Mouse (Mus musculus) liver, postnatal 0 days (tissue): ENCODE measurements around the gene Rnf7. TPM values are rescaled to one million over a fixed set of nuclear protein-coding genes. Genes with fewer than 3 reads are reported as not detected.
"Not testable (repeated sequence)": the region's sequence is repeated elsewhere in the genome, so short reads cannot be mapped to it uniquely, and the experiment has no call there.

ENCODE experiments used
- ATAC-seq: fragments of 200-750 bp; cut with Nextera tagmentation; 2 replicates; pipeline ENCODE4 v1.8.0; 2017; ENCODE audit warnings: mild to moderate bottlenecking, moderate library complexity
- DNase-seq: peaks from one replicate; pipeline ENCODE4 v3.0.0-alpha.2; 2016
- H3K27ac ChIP-seq: fragments of 300-500 bp; sonication (generic); 2 replicates; pipeline ENCODE4 v1.5.1; 2014; ENCODE audit warnings: antibody characterized with exemption, moderate library complexity, mild to moderate bottlenecking, low read depth
- H3K27me3 ChIP-seq: fragments of 300-500 bp; sonication (generic); 2 replicates; pipeline ENCODE4 v1.6.1; 2014; ENCODE audit warnings: low read length, control low read depth, mixed read lengths; ENCODE audit not compliant: insufficient read depth
- H3K36me3 ChIP-seq: fragments of 300-500 bp; sonication (generic); replicated peaks from 2 replicates; pipeline ENCODE4 v1.6.1; 2014; ENCODE audit warnings: mild to moderate bottlenecking, control low read depth, low read length, moderate library complexity, mixed read lengths; ENCODE audit not compliant: insufficient read depth
- H3K4me1 ChIP-seq: fragments of 300-500 bp; sonication (generic); 2 replicates; pipeline ENCODE4 v1.6.1; 2014; ENCODE audit warnings: antibody characterized with exemption, mild to moderate bottlenecking, control low read depth; ENCODE audit not compliant: insufficient read depth
- H3K4me2 ChIP-seq: fragments of 300-500 bp; sonication (generic); 2 replicates; pipeline ENCODE4 v1.6.1; 2014; ENCODE audit warnings: low read depth, mild to moderate bottlenecking, low read length, moderate library complexity, mixed read lengths
- H3K4me3 ChIP-seq: fragments of 300-500 bp; sonication (generic); 2 replicates; pipeline ENCODE4 v1.5.1; 2014; ENCODE audit warnings: low read depth, low read length
- H3K9ac ChIP-seq: fragments of 300-500 bp; sonication (generic); replicated peaks from 2 replicates; pipeline ENCODE4 v1.6.1; 2014; ENCODE audit warnings: mild to moderate bottlenecking, moderate library complexity
- H3K9me3 ChIP-seq: fragments of 300-500 bp; sonication (generic); 2 replicates; pipeline ENCODE4 v1.6.1; 2016; ENCODE audit warnings: mild to moderate bottlenecking, control low read depth, low read length, mixed read lengths
- CTCF ChIP-seq: sonication (generic); IDR thresholded peaks from 2 replicates; pipeline ENCODE4 v1.5.1; 2016; ENCODE audit warnings: antibody characterized with exemption, low read depth
- EP300 ChIP-seq: IDR thresholded peaks from 2 replicates; pipeline ENCODE4 v1.6.1; 2016; ENCODE audit warnings: antibody characterized with exemption, low read depth, mild to moderate bottlenecking
- WGBS: fragments of 180-500 bp; shearing (Covaris S2); extraction: QIAGEN DNeasy Blood & Tissue Kit; methylation state at CpG from one replicate; pipeline ENCODE4 v1.1.7; 2014; ENCODE audit not compliant: insufficient replicate concordance; 5-methylcytosine and 5-hydroxymethylcytosine counted together
- polyA plus RNA-seq: library from polyadenylated mRNA; unstranded; fragments of >200 nt; fragmentation: Nextera tagmentation; extraction: Ambion mirVana; gene quantifications from 2 replicates; pipeline ENCODE4 v1.2.1, GENCODE M21; 2015

The Rnf7 gene
- polyA plus RNA-seq, 1 experiment from 2014 or later: 58.6 TPM

DNA sequence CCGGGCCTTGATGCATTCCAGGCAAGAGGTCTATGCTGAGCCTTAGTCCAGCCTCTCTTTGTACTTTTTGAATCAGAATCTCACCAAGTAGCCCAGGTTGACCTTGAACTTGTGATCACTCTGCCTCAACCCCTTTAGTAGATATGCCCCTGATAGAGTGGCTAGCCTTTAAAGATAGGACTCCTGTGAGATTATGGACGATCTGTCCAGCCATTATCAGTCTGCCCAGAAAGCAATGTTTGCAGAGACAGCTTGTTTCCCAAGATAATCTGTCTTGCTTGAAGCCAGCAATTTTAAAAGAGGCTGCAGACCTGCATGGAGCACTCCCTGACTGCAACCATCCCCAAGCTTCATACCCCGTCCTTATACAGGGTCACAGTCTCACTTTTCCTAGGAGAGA, 4.6 kb upstream of the Rnf7 start:
- Histone ChIP-seq H3K9me3 (no peaks in the 10 kb centered on the region), H3K36me3 (no peaks in the 10 kb centered on the region), H3K4me2 (no peak overlapping the region), H3K4me3 (no peak overlapping the region), H3K9ac (no peak overlapping the region), H3K27me3 (no peaks in the 10 kb centered on the region), H3K4me1 (peaks cover 8% of the 10 kb centered on the region; the same call in 1 of the 2 replicates), H3K27ac (no peak overlapping the region)
- no peak for DNase-seq
- WGBS: 44% methylated on average over 3 of the region's 3 CpGs
- TF ChIP-seq CTCF: no peak
- no peak for TF ChIP-seq EP300
- no peak for ATAC-seq

DNA sequence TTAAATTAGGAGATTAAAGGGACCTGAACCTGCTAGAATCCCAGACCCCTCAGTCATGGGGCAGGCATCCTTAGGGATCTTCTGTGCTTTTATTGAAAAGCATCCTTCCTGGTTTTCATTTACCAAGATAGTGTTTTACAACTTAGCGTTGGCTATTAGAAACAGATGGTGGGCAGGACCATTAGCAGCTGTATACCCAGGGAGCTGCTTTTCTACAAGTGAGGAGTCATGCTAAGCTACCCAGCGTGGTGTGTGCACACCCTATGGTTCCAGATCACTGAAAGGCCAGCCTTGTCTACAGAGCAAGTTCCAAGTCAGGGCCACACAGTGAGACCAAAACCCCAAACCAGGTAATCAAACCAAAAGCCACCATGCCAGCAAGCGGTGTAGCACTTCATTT, 6.1 kb downstream of the Rnf7 start:
- Histone ChIP-seq H3K27ac (no peak overlapping the region), H3K4me1 (peaks cover 4% of the 10 kb centered on the region), H3K4me2 (no peak overlapping the region), H3K9me3 (no peaks in the 10 kb centered on the region), H3K27me3 (no peaks in the 10 kb centered on the region), H3K4me3 (no peak overlapping the region), H3K36me3 (peaks cover 8% of the 10 kb centered on the region; the same call in 1 of the 2 replicates), H3K9ac (no peak overlapping the region)
- WGBS: 78% methylated on average over 3 of the region's 3 CpGs
- TF ChIP-seq EP300: no peak
- no peak for TF ChIP-seq CTCF
- ATAC-seq: no peak
- no peak for DNase-seq

DNA sequence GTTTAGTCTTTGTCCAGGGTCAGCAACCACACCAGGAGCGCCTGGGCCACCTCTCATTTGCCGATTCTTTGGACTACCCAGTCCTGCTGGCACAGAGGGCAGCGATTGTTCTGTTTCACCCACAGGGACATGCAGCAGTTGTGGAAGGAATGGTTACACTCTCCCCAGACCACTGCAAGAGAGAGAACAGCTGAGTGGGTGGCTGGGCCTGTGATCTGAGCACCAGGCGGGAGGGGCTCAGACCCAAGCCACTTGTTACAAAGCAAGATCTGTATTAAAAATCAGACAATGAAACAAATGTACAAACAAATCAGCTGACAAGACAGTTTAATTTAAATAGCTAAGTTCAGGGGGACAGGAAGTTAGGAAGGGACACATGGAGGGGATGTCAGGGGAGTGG, 6.8 kb downstream of the Rnf7 start:
- ATAC-seq, H3K4me1 ChIP-seq, H3K4me2 ChIP-seq, DNase-seq, H3K9me3 ChIP-seq, H3K4me3 ChIP-seq, H3K27me3 ChIP-seq, H3K27ac ChIP-seq, H3K9ac ChIP-seq: not testable (repeated sequence)
- WGBS: 84% methylated on average over 4 of the region's 4 CpGs
- H3K36me3 ChIP-seq: peaks cover 12% of the 10 kb centered on the region

DNA sequence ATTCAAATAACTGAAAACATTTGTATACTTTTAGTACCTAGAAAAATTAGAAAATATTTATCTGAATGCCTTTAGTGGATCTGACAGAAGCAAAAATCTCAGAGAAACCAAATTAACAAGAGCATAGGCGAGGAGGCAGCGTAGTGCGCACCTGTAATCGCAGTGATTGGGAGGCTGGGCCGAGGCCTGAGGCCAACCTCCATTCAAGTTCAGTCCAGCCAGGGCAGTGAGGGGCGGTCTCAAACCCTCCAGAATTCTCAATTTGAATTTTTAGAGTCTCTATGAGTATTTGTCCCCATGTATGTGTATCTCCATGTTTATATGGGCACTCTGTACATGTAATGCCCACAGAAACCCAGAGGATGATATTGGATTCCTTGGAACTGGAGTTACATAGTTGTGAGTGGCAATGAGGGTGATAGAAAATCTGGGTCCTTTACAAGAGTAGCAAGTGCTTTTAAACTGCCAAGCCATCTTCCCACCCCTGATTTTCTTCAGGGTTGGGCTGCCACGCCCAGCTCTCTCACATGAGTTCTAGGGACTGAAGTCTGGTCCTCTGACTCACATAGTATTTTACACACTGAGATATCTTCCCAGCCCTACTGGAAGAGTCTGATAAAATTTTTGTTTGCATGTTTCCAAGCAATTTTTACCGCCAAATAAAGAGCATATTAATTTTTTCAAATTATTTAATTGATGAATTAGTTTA, 8.1 kb downstream of the Rnf7 start:
- Histone ChIP-seq H3K4me1 (no peaks in the 10 kb centered on the region; the same call in 1 of the 2 replicates), H3K36me3 (peaks cover 12% of the 10 kb centered on the region), H3K4me3 (no peak overlapping the region), H3K9ac (no peak overlapping the region), H3K9me3 (no peaks in the 10 kb centered on the region), H3K27ac (no peak overlapping the region), H3K27me3 (no peaks in the 10 kb centered on the region), H3K4me2 (no peak overlapping the region)
- TF ChIP-seq CTCF (no peak), EP300 (no peak)
- ATAC-seq: no peak
- DNase-seq: no peak
- WGBS: 86% methylated on average over 8 of the region's 8 CpGs

DNA sequence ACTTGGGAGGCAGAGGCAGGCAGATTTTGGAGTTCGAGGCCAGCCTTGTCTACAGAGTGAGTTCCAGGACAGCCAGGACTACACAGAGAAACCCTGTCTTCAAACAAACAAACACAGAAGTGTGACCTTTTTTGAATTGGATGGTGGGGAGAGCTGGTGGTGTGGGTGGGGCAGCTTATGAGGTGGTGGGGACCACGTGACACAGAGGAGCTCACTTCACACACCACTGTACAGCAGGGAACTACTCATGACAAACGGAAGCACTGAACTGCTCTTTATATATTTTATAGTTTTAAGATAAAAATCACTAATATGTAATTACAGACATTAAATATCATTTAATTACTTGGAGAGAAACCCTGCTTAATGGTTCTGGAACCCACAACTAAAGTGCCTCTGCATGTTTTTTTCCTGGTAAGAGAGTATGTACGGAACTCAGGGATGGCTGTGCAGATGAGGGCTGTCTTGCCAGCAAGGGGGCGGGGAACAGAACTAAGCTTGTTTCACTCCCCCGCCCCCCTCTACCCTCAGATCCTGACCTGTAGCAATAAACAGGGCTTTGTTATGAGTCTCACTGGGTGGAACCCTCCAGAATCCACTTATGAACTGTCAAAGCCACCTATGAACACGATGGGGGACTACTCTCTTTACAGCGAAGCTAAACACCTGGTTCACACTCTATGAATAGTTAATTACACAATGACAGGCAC, 8.8 kb downstream of the Rnf7 start:
- Histone ChIP-seq H3K9me3 (no peaks in the 10 kb centered on the region), H3K9ac (no peak overlapping the region), H3K4me3 (no peak overlapping the region), H3K4me1 (no peaks in the 10 kb centered on the region; the same call in 1 of the 2 replicates), H3K27me3 (no peaks in the 10 kb centered on the region), H3K4me2 (no peak overlapping the region), H3K27ac (no peak overlapping the region), H3K36me3 (peaks cover 12% of the 10 kb centered on the region)
- TF ChIP-seq CTCF (no peak), EP300 (no peak)
- no peak for DNase-seq
- 79% methylated on average over 8 of the region's 8 CpGs for WGBS
- ATAC-seq: no peak

DNA sequence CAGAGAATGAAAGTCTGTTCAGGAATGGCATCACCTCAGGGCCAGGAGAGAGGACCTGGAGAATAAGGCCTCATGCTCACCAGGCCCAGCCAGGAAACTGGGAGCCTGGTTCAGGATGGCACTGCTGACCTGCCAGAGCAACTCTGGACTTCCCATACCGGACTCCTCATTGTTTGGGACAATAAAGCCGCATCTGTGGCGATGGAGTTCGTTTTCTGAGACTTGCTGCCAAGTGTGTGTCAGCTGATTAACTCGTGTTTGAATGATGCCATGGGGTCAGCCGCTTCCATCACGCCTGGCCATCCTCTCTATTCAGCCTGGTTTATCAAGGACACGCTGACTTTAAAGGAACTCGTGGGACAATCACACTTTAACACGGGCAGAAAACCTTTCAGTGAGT, 14.8 kb downstream of the Rnf7 start:
- 81% methylated on average over 10 of the region's 10 CpGs for WGBS
- Histone ChIP-seq H3K4me1 (no peaks in the 10 kb centered on the region), H3K27me3 (no peaks in the 10 kb centered on the region), H3K4me2 (no peak overlapping the region), H3K9me3 (peaks cover 10% of the 10 kb centered on the region), H3K27ac (no peak overlapping the region), H3K9ac (no peak overlapping the region), H3K4me3 (no peak overlapping the region), H3K36me3 (peaks cover 4% of the 10 kb centered on the region)
- DNase-seq: no peak
- no peak for TF ChIP-seq CTCF
- no peak for TF ChIP-seq EP300
- ATAC-seq: no peak
